In genomic region chr3:134099471-134100125, GRCm38 (mm10) we compare ENCODE assay signal across 9 mouse cellular contexts.
DNase-seq lines count a peak whose midpoint lies in the region; ATAC-seq lines count a peak whose summit lies in the region.
"Had no signal": no experiment of that assay in that cellular context is flagged by ENCODE, and none has a peak within 500 bp of the region (broad histone marks: within the 10 kb centered on the region; RNA-seq: fewer than 3 reads in every experiment).

No protein-coding gene starts in this region.

- H3K4me2 ChIP-seq in intestine, embryonic 14.5 days (ENCODE audit: low read length) = no peak overlapping the region

- no peak overlapping the region for H3K9ac ChIP-seq in intestine, embryonic 14.5 days (ENCODE audit: low read length)

- no peaks in the 10 kb centered on the region for H3K36me3 ChIP-seq in intestine, embryonic 14.5 days (ENCODE audit: control insufficient read depth, insufficient read depth, low read length)

- no peak overlapping the region for H3K27ac ChIP-seq in intestine, embryonic 14.5 days (ENCODE audit: low read depth)
- H3K27ac ChIP-seq: heart, adult 2 months had no signal

- no peak overlapping the region for H3K4me3 ChIP-seq in intestine, embryonic 14.5 days (ENCODE audit: low read depth, low read length)
- H3K4me3 ChIP-seq: heart, adult 2 months had no signal

- H3K27me3 ChIP-seq in intestine, embryonic 14.5 days (replicated peaks; ENCODE audit: control insufficient read depth, insufficient read depth, low read length) = no peaks in the 10 kb centered on the region

- peaks cover 8% of the 10 kb centered on the region; the same call in 1 of the 2 replicates for H3K4me1 ChIP-seq in intestine, embryonic 14.5 days (replicated peaks; ENCODE audit: control insufficient read depth, insufficient read depth, low read length)

- DNase-seq in heart, postnatal 10 days = peak; percentile 33 to 43
- no peak for DNase-seq in heart, adult 8-10 months (ENCODE audit: low spot score)
- DNase-seq in MN1 (ENCODE audit: low spot score) = peak; percentile 86
- peak; percentile 55 for DNase-seq in embryo, embryonic 11 days
- peak; percentile 63 for DNase-seq in intestine, embryonic 14.5 days (ENCODE audit: low spot score)
- peak; percentile 75 for DNase-seq in left cerebral cortex, postnatal 4 days
- DNase-seq in right cerebral cortex, postnatal 4 days = peak; percentile 70
- no peak for DNase-seq in natural killer cell, adult 2 months (ENCODE audit: low spot score in 2 of 2)

- peak; percentile 8; the same call in 1 of the 2 replicates for ATAC-seq in intestine, embryonic 14.5 days (replicated peaks; ENCODE audit: low FRiP score, low TSS enrichment, low read depth)

- WGBS in intestine, embryonic 14.5 days = 62% methylated on average over 3 of the region's 3 CpGs

- intact Hi-C loops in heart, postnatal 10 days (cut with DNase I) = no loop called here
- intact Hi-C loops in left cerebral cortex, postnatal 4 days (cut with DNase I) = no loop called here

- H3K9me3 ChIP-seq in intestine, embryonic 14.5 days (ENCODE audit: control insufficient read depth, low read length) = no peaks in the 10 kb centered on the region

Comparison
In these comparisons a context has a peak if more than half of its experiments do, and no peak if none do; other contexts are left out.
1. DNase-seq: peak in heart, postnatal 10 days (2 of 2), MN1 (single experiment), embryo, embryonic 11 days (single experiment), intestine, embryonic 14.5 days (single experiment), left cerebral cortex, postnatal 4 days (single experiment) and right cerebral cortex, postnatal 4 days (single experiment); none in heart, adult 8-10 months (single experiment) and natural killer cell, adult 2 months (0 of 2).